Mouse (Mus musculus) heart, adult 2 months (tissue): ENCODE data around the gene Adamtsl1.

Source experiments
- CTCF ChIP-seq: fragments of 200-600 bp; IDR thresholded peaks from 2 replicates; pipeline ENCODE4 v1.8.1; 2022; ENCODE audit warnings: antibody characterized with exemption, mild to moderate bottlenecking, moderate library complexity
- POLR2A ChIP-seq: fragments of 200-500 bp; IDR thresholded peaks from 2 replicates; pipeline ENCODE4 v1.6.1; 2011; ENCODE audit warnings: mild to moderate bottlenecking, low read depth, low read length, control low read depth; ENCODE audit not compliant: insufficient read depth

GRCm38 (mm10) chr4:85727731-85728130 lies 213.8 kb downstream of the Adamtsl1 start:
- no peak for TF ChIP-seq CTCF
- TF ChIP-seq POLR2A: no peak
